Mouse (Mus musculus): Measurements from ENCODE around the gene Ets1. TPM values are rescaled to one million over a fixed set of nuclear protein-coding genes. Genes with fewer than 3 reads are reported as not detected.

Ets1 gene
- polyA plus RNA-seq, 1 experiment, result 7.7 TPM

- Histone ChIP-seq H3K4me1 (ENCODE audit: control insufficient read depth, insufficient read depth, low read length) (no peaks in the 10 kb centered on the region; the same call in 1 of the 2 replicates), H3K4me3 (ENCODE audit: insufficient read depth, low read length) (peak overlapping the region; percentile 22; the same call in 1 of the 2 replicates), H3K27ac (ENCODE audit: insufficient read depth, low read length) (no peak overlapping the region)
- TF ChIP-seq POLR2A (IDR thresholded peaks at IDR 0.05; ENCODE audit: extremely low read depth, insufficient read depth, low read length), result no peak
- TF ChIP-seq CTCF (IDR thresholded peaks at IDR 0.05; ENCODE audit: extremely low read depth, insufficient read depth, low read length), result no peak
These were observed 61.5 kb downstream of the Ets1 start for GRCm38 (mm10) chr9:32697291-32698110.

- Histone ChIP-seq H3K27ac (ENCODE audit: insufficient read depth, low read length) (no peak overlapping the region), H3K4me3 (ENCODE audit: insufficient read depth, low read length) (no peak overlapping the region), H3K4me1 (ENCODE audit: control insufficient read depth, insufficient read depth, low read length) (no peaks in the 10 kb centered on the region; the same call in 1 of the 2 replicates)
- no peak for TF ChIP-seq POLR2A (IDR thresholded peaks at IDR 0.05; ENCODE audit: extremely low read depth, insufficient read depth, low read length)
- no peak for TF ChIP-seq CTCF (IDR thresholded peaks at IDR 0.05; ENCODE audit: extremely low read depth, insufficient read depth, low read length)
These were observed 62.7 kb downstream of the Ets1 start for GRCm38 (mm10) chr9:32698766-32699165.

- TF ChIP-seq CTCF (IDR thresholded peaks at IDR 0.05; ENCODE audit: extremely low read depth, insufficient read depth, low read length) (no peak), POLR2A (IDR thresholded peaks at IDR 0.05; ENCODE audit: extremely low read depth, insufficient read depth, low read length) (no peak)
- Histone ChIP-seq H3K4me1 (ENCODE audit: control insufficient read depth, insufficient read depth, low read length) (no peaks in the 10 kb centered on the region), H3K4me3 (ENCODE audit: insufficient read depth, low read length) (peak overlapping the region; percentile 29), H3K27ac (ENCODE audit: insufficient read depth, low read length) (peak overlapping the region; percentile 24; the same call in 1 of the 2 replicates)
These were observed 63.4 kb downstream of the Ets1 start for GRCm38 (mm10) chr9:32699391-32699841.

GRCm38 (mm10) chr9:32700091-32700905, 64.3 kb downstream of the Ets1 start:
- TF ChIP-seq POLR2A (IDR thresholded peaks at IDR 0.05; ENCODE audit: extremely low read depth, insufficient read depth, low read length) (no peak), CTCF (IDR thresholded peaks at IDR 0.05; ENCODE audit: extremely low read depth, insufficient read depth, low read length) (no peak)
- H3K4me3 ChIP-seq (ENCODE audit: insufficient read depth, low read length), result no peak overlapping the region
- no peak overlapping the region for H3K27ac ChIP-seq (ENCODE audit: insufficient read depth, low read length)
- no peaks in the 10 kb centered on the region for H3K4me1 ChIP-seq (ENCODE audit: control insufficient read depth, insufficient read depth, low read length)

GRCm38 (mm10) chr9:32701126-32701997, 65.3 kb downstream of the Ets1 start:
- TF ChIP-seq POLR2A (IDR thresholded peaks at IDR 0.05; ENCODE audit: extremely low read depth, insufficient read depth, low read length) (no peak), CTCF (IDR thresholded peaks at IDR 0.05; ENCODE audit: extremely low read depth, insufficient read depth, low read length) (no peak)
- Histone ChIP-seq H3K4me3 (ENCODE audit: insufficient read depth, low read length) (no peak overlapping the region), H3K27ac (ENCODE audit: insufficient read depth, low read length) (no peak overlapping the region), H3K4me1 (ENCODE audit: control insufficient read depth, insufficient read depth, low read length) (no peaks in the 10 kb centered on the region)

GRCm38 (mm10) chr9:32701998-32702305, 65.9 kb downstream of the Ets1 start:
- Histone ChIP-seq H3K27ac (ENCODE audit: insufficient read depth, low read length) (no peak overlapping the region), H3K4me3 (ENCODE audit: insufficient read depth, low read length) (no peak overlapping the region), H3K4me1 (ENCODE audit: control insufficient read depth, insufficient read depth, low read length) (no peaks in the 10 kb centered on the region)
- TF ChIP-seq POLR2A (IDR thresholded peaks at IDR 0.05; ENCODE audit: extremely low read depth, insufficient read depth, low read length), result no peak
- TF ChIP-seq CTCF (IDR thresholded peaks at IDR 0.05; ENCODE audit: extremely low read depth, insufficient read depth, low read length), result no peak

- Histone ChIP-seq H3K4me3 (ENCODE audit: insufficient read depth, low read length) (no peak overlapping the region), H3K4me1 (ENCODE audit: control insufficient read depth, insufficient read depth, low read length) (no peaks in the 10 kb centered on the region; the same call in 1 of the 2 replicates), H3K27ac (ENCODE audit: insufficient read depth, low read length) (no peak overlapping the region)
- TF ChIP-seq POLR2A (IDR thresholded peaks at IDR 0.05; ENCODE audit: extremely low read depth, insufficient read depth, low read length) (no peak), CTCF (IDR thresholded peaks at IDR 0.05; ENCODE audit: extremely low read depth, insufficient read depth, low read length) (no peak)
These were observed 66.9 kb downstream of the Ets1 start for GRCm38 (mm10) chr9:32702836-32703395.

GRCm38 (mm10) chr9:32703976-32704745, 68.1 kb downstream of the Ets1 start:
- TF ChIP-seq POLR2A (IDR thresholded peaks at IDR 0.05; ENCODE audit: extremely low read depth, insufficient read depth, low read length) (no peak), CTCF (IDR thresholded peaks at IDR 0.05; ENCODE audit: extremely low read depth, insufficient read depth, low read length) (no peak)
- Histone ChIP-seq H3K4me3 (ENCODE audit: insufficient read depth, low read length) (no peak overlapping the region), H3K27ac (ENCODE audit: insufficient read depth, low read length) (no peak overlapping the region), H3K4me1 (ENCODE audit: control insufficient read depth, insufficient read depth, low read length) (no peaks in the 10 kb centered on the region; the same call in 1 of the 2 replicates)

Measured in cortical plate, adult 2 months (tissue).